18 mouse cellular contexts compared by ENCODE assay signal in the genomic region with DNA sequence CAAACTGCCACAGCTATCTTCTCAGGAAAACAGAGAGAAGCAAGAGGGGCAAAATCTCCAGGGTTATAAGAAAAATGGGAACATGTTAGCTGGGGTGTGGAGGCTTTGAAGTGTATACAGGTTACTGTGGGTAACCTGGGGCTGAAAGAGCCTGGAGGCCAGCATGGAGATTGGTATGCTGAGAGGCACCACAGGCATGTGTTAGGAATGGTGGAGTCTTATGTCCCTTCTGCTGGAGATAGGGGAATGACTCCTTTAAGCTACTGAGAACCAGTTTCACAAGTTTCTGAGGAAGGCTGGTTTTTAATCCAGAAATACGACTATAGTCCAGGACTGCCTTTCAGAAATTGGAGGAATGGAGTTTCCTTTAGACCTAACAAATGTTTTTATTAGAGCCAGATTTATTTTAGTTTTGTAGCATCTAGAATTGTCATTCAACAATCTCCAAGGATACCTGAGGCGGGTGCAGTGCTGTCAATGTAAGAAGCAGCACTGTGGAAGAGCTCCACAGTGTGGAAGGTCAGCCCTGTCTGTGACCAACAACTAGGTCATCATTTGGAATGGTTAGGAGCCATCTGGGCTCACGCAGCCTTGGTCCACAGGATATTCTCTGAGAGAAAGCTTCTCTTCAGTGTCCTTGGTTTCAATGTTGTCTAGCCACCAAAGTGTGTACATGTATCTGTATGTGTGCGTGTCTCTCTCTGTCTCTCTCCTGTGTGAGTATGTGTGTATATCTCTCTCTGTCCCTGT. TPM values are rescaled to one million over a fixed set of nuclear protein-coding genes. Genes with fewer than 3 reads are reported as not detected.
A peak's percentile ranks its signal among the peaks of the same experiment; 100 is the strongest.
DNase-seq lines count a peak whose midpoint lies in the region; ATAC-seq and TF ChIP-seq lines count a peak whose summit lies in the region.
"Had no signal": no experiment of that assay in that cellular context is flagged by ENCODE, and none has a peak within 500 bp of the region (broad histone marks: within the 10 kb centered on the region; RNA-seq: fewer than 3 reads in every experiment).

No protein-coding gene starts in this region.

- ATAC-seq in lung, embryonic 15.5 days (ENCODE audit: borderline replicate concordance, extremely low read depth, low FRiP score, low TSS enrichment) = no peak
- peak; percentile 42 for ATAC-seq in lung, postnatal 0 days
- ATAC-seq in stomach, embryonic 16.5 days (ENCODE audit: insufficient read depth, low FRiP score) = no peak
- ATAC-seq in cerebellum, adult (ENCODE audit: insufficient number of reproducible peaks, low FRiP score, low TSS enrichment) = no peak
- ATAC-seq: forebrain, postnatal 0 days had no signal

- H3K27me3 ChIP-seq in heart, adult 2 months (ENCODE audit: control insufficient read depth, insufficient read depth, low read length) = no peaks in the 10 kb centered on the region; the same call in 1 of the 2 replicates
- H3K27me3 ChIP-seq in lung, embryonic 15.5 days = no peaks in the 10 kb centered on the region
- no peaks in the 10 kb centered on the region for H3K27me3 ChIP-seq in lung, postnatal 0 days (replicated peaks; ENCODE audit: insufficient read depth, low read length)
- no peaks in the 10 kb centered on the region for H3K27me3 ChIP-seq in stomach, embryonic 16.5 days (ENCODE audit: control insufficient read depth, insufficient read depth, low read length)

- no peaks in the 10 kb centered on the region for H3K9me3 ChIP-seq in lung, embryonic 15.5 days
- no peaks in the 10 kb centered on the region for H3K9me3 ChIP-seq in lung, postnatal 0 days (ENCODE audit: low read length)
- H3K9me3 ChIP-seq in stomach, embryonic 16.5 days (replicated peaks; ENCODE audit: control insufficient read depth, low read length) = no peaks in the 10 kb centered on the region
- H3K9me3 ChIP-seq: hindbrain, embryonic 12.5 days; limb, embryonic 13.5 days; midbrain, embryonic 12.5 days had no signal

- no peak for TF ChIP-seq POLR2A in heart, adult 2 months (IDR thresholded peaks at IDR 0.05; ENCODE audit: insufficient read depth, low read depth, low read length)

- DNase-seq in heart, adult 11 months = peak; percentile 34
- DNase-seq in heart, adult 2 months = no peak
- DNase-seq in lung, postnatal 0 days (ENCODE audit: low spot score) = peak; percentile 87
- no peak for DNase-seq in kidney, adult 9 months
- DNase-seq: cerebellum, adult 9-10 months; forebrain, postnatal 0 days; gastrocnemius, postnatal 25 days; kidney, adult 11 months; kidney, postnatal 4 days; thymus, postnatal 14 days had no signal

- H3K36me3 ChIP-seq in heart, adult 2 months (ENCODE audit: control insufficient read depth, insufficient read depth, low read length) = no peaks in the 10 kb centered on the region
- H3K36me3 ChIP-seq in lung, embryonic 15.5 days = no peaks in the 10 kb centered on the region
- H3K36me3 ChIP-seq in lung, postnatal 0 days (ENCODE audit: insufficient read depth, low read length) = no peaks in the 10 kb centered on the region
- H3K36me3 ChIP-seq in stomach, embryonic 16.5 days (ENCODE audit: control insufficient read depth, insufficient read depth, low read length) = no peaks in the 10 kb centered on the region
- H3K36me3 ChIP-seq: hindbrain, embryonic 12.5 days; limb, embryonic 13.5 days; midbrain, embryonic 12.5 days had no signal

- WGBS in heart, adult 2 months = 80% methylated on average over 4 of the region's 4 CpGs
- WGBS in lung, embryonic 15.5 days = 71% methylated on average over 4 of the region's 4 CpGs
- WGBS in lung, postnatal 0 days = 72% methylated on average over 4 of the region's 4 CpGs
- 72% methylated on average over 4 of the region's 4 CpGs for WGBS in stomach, embryonic 16.5 days

- no peak overlapping the region for H3K9ac ChIP-seq in heart, adult 2 months (ENCODE audit: low read depth, low read length)
- H3K9ac ChIP-seq in lung, embryonic 15.5 days = no peak overlapping the region
- no peak overlapping the region for H3K9ac ChIP-seq in lung, postnatal 0 days (replicated peaks; ENCODE audit: low read depth)
- no peak overlapping the region for H3K9ac ChIP-seq in stomach, embryonic 16.5 days (ENCODE audit: low read length)
- H3K9ac ChIP-seq: forebrain, postnatal 0 days; hindbrain, embryonic 12.5 days; limb, embryonic 13.5 days; midbrain, embryonic 12.5 days had no signal

- no peak overlapping the region for H3K4me3 ChIP-seq in heart, adult 2 months
- H3K4me3 ChIP-seq in lung, embryonic 15.5 days = no peak overlapping the region
- H3K4me3 ChIP-seq in lung, postnatal 0 days (ENCODE audit: low read depth, low read length) = no peak overlapping the region
- H3K4me3 ChIP-seq in stomach, embryonic 16.5 days (replicated peaks; ENCODE audit: low read length) = no peak overlapping the region
- H3K4me3 ChIP-seq: hindbrain, embryonic 12.5 days; limb, embryonic 13.5 days; midbrain, embryonic 12.5 days had no signal

- H3K79me2 ChIP-seq in heart, adult 2 months (replicated peaks; ENCODE audit: control insufficient read depth, insufficient read depth, low read length) = no peaks in the 10 kb centered on the region

- no peak for TF ChIP-seq EP300 in heart, adult 2 months (IDR thresholded peaks at IDR 0.05; ENCODE audit: insufficient read depth, low read depth, low read length)
- TF ChIP-seq EP300 in lung, postnatal 0 days (IDR thresholded peaks at IDR 0.05) = peak; percentile 83

- no peak overlapping the region for H3K27ac ChIP-seq in heart, adult 2 months
- H3K27ac ChIP-seq in lung, embryonic 15.5 days = peak overlapping the region; percentile 66; the same call in 1 of the 2 replicates
- H3K27ac ChIP-seq in lung, postnatal 0 days (ENCODE audit: low read length) = peak overlapping the region; percentile 77
- peak overlapping the region; percentile 79 for H3K27ac ChIP-seq in stomach, embryonic 16.5 days (ENCODE audit: low read length)
- H3K27ac ChIP-seq: hindbrain, embryonic 12.5 days; limb, embryonic 13.5 days; midbrain, embryonic 12.5 days had no signal

- intact Hi-C loops in heart, adult 2 months (cut with DNase I) = loop anchor here (10.0 kb wide), 1 partner anchor 855 kb away; a partner anchor contains a TSS

- no peaks in the 10 kb centered on the region for H3K4me1 ChIP-seq in heart, adult 2 months (ENCODE audit: control insufficient read depth, insufficient read depth, low read length)
- peaks cover 17% of the 10 kb centered on the region for H3K4me1 ChIP-seq in lung, embryonic 15.5 days
- no peaks in the 10 kb centered on the region for H3K4me1 ChIP-seq in lung, postnatal 0 days (ENCODE audit: insufficient read depth, low read depth, low read length)
- H3K4me1 ChIP-seq in stomach, embryonic 16.5 days (ENCODE audit: control insufficient read depth, insufficient read depth, low read length) = peaks cover 5% of the 10 kb centered on the region; the same call in 1 of the 2 replicates

- H3K4me2 ChIP-seq in lung, embryonic 15.5 days = no peak overlapping the region
- H3K4me2 ChIP-seq in lung, postnatal 0 days (replicated peaks; ENCODE audit: low read depth, low read length) = no peak overlapping the region
- no peak overlapping the region for H3K4me2 ChIP-seq in stomach, embryonic 16.5 days (ENCODE audit: low read depth, low read length)
- H3K4me2 ChIP-seq: hindbrain, embryonic 12.5 days; limb, embryonic 13.5 days; midbrain, embryonic 12.5 days had no signal

- TF ChIP-seq CTCF in heart, adult 2 months (IDR thresholded peaks at IDR 0.05) = no peak
- no peak for TF ChIP-seq CTCF in lung, postnatal 0 days (IDR thresholded peaks at IDR 0.05)

RNA-seq across cellular contexts. Expression of a gene that starts 4.7 kb away (rescaled TPM):
- total RNA-seq in heart, adult 2 months (2021) = not detected
- 0.09 and 0.20 TPM in 2 replicates for polyA plus RNA-seq in heart, adult 2 months (2012; rRNA removed)
- 1.4 and 2.0 TPM in 2 replicates for polyA plus RNA-seq in lung, embryonic 15.5 days (2015; fragmentation: Nextera tagmentation; extraction: Ambion mirVana)
- 30.4 and 31.0 TPM in 2 replicates for polyA plus RNA-seq in lung, postnatal 0 days (2015; fragmentation: Nextera tagmentation; extraction: Ambion mirVana)
- polyA plus RNA-seq in stomach, embryonic 16.5 days (2015; fragmentation: Nextera tagmentation; extraction: Ambion mirVana) = 29.9 and 48.0 TPM in 2 replicates
- total RNA-seq: gastrocnemius, postnatal 25 days; heart, adult 8-10 months; heart, postnatal 25 days had no signal

RNA-seq across cellular contexts. Expression of a gene that starts 9.2 kb away (rescaled TPM):
- 10 to 100 TPM; 20.2 to 24.1 TPM for total RNA-seq in heart, adult 2 months (2021)
- polyA plus RNA-seq in heart, adult 2 months (2012; rRNA removed) = 5.9 and 16.3 TPM in 2 replicates
- 40.6 and 43.8 TPM in 2 replicates for polyA plus RNA-seq in lung, embryonic 15.5 days (2015; fragmentation: Nextera tagmentation; extraction: Ambion mirVana)
- polyA plus RNA-seq in lung, postnatal 0 days (2015; fragmentation: Nextera tagmentation; extraction: Ambion mirVana) = 29.6 and 30.2 TPM in 2 replicates
- polyA plus RNA-seq in stomach, embryonic 16.5 days (2015; fragmentation: Nextera tagmentation; extraction: Ambion mirVana) = 40.1 and 40.4 TPM in 2 replicates

RNA-seq across cellular contexts. Expression of a gene that starts 52.8 kb away (rescaled TPM):
- 10 to 100 TPM; 11.8 to 13.5 TPM for total RNA-seq in heart, adult 2 months (2021)
- 16.9 and 24.6 TPM in 2 replicates for polyA plus RNA-seq in heart, adult 2 months (2012; rRNA removed)
- polyA plus RNA-seq in lung, embryonic 15.5 days (2015; fragmentation: Nextera tagmentation; extraction: Ambion mirVana) = 24.6 and 25.2 TPM in 2 replicates
- polyA plus RNA-seq in lung, postnatal 0 days (2015; fragmentation: Nextera tagmentation; extraction: Ambion mirVana) = 33.6 and 40.6 TPM in 2 replicates
- 35.0 and 35.2 TPM in 2 replicates for polyA plus RNA-seq in stomach, embryonic 16.5 days (2015; fragmentation: Nextera tagmentation; extraction: Ambion mirVana)

Comparison
In these comparisons a context has a peak if more than half of its experiments do, and no peak if none do; other contexts are left out.
1. DNase-seq: peak in heart, adult 11 months (single experiment) and lung, postnatal 0 days (single experiment); none in heart, adult 2 months (0 of 2) and kidney, adult 9 months (single experiment).
2. RNA of a gene that starts 4.7 kb away (polyA plus RNA-seq): 30.4 to 31.0 TPM in lung, postnatal 0 days and 29.9 to 48.0 TPM in stomach, embryonic 16.5 days; 1.4 to 2.0 TPM in lung, embryonic 15.5 days and 0.09 to 0.20 TPM in heart, adult 2 months; every median in the first group is over 10 times any median in the second.